Mouse (Mus musculus): ENCODE results near the gene Map3k11. TPM values are rescaled to one million over a fixed set of nuclear protein-coding genes. Genes with fewer than 3 reads are reported as not detected.
A peak's percentile ranks its signal among the peaks of the same experiment; 100 is the strongest.

Map3k11 gene
- polyA plus RNA-seq, 1 experiment from 2014 or later: 22.4 TPM

GRCm38 (mm10) chr19:5730314-5731186, 42.0 kb downstream of the Map3k11 start:
- no peak overlapping the region for H3K27ac ChIP-seq (replicated peaks in 1 of 2; ENCODE audit: control insufficient read depth in 1 of 2, insufficient read depth in 1 of 2, low read depth in 2 of 2, low read length in 2 of 2)
- H3K36me3 ChIP-seq (ENCODE audit: control insufficient read depth, insufficient read depth, low read length): peaks cover 12% of the 10 kb centered on the region; the same call in 1 of the 2 replicates
- no peaks in the 10 kb centered on the region for H3K27me3 ChIP-seq (ENCODE audit: control insufficient read depth, insufficient read depth, low read length)
- ATAC-seq (ENCODE audit: insufficient number of reproducible peaks, insufficient read depth, low FRiP score, low read depth): no peak
- H3K4me1 ChIP-seq (ENCODE audit: control insufficient read depth in 2 of 2, insufficient read depth in 2 of 2, low read length in 2 of 2): peaks cover 22 to 40% of the 10 kb centered on the region in 2 experiments
- H3K4me3 ChIP-seq (ENCODE audit: control insufficient read depth in 1 of 2, insufficient read depth in 1 of 2, low read depth in 1 of 2, low read length in 2 of 2): peak overlapping the region; percentile 68 to 77
- peak overlapping the region; percentile 81 for H3K9ac ChIP-seq (ENCODE audit: low read length)
- 69% methylated on average over 29 of the region's 29 CpGs for WGBS
- H3K4me2 ChIP-seq (ENCODE audit: low read length): peak overlapping the region; percentile 93
- no peaks in the 10 kb centered on the region for H3K9me3 ChIP-seq (ENCODE audit: control insufficient read depth, low read length)

DNA sequence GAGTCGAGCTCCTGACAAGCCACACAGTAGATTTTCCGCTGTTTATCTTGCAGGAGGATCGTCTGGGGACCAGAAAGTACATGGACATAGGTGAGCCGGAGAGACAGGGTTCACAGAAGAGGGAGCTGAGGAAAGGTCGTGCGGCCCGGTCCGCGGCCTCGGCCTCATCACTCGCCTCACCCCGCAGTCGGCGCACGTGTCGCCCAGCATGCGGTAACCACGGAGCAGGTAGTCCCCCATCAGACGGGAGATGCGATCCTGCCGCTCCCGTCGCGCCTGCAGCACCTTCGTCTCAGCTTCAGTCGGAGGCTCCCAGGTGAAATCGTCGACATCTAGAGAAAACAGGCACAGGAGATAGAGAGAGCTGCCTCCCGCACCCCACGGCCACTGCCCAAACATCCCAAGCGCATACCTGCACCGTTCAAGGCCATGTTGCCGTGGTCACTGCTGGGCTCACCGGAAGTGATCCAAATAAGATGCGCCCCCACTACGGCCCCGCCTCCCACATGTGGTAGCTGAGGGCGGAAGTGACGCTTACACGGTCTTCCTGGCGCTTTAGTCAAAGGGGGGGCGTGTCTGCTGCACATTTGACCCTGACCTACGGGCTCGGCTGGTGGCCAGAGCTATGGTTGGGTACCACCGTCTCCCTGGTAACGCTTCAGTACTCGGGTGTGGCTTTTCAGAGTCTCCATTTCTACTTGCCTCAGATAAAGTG, 42.9 kb downstream of the Map3k11 start:
- Histone ChIP-seq H3K27me3 (ENCODE audit: control insufficient read depth, insufficient read depth, low read length) (no peaks in the 10 kb centered on the region), H3K4me3 (ENCODE audit: control insufficient read depth in 1 of 2, insufficient read depth in 1 of 2, low read depth in 1 of 2, low read length in 2 of 2) (peak overlapping the region; percentile 68 to 77), H3K36me3 (ENCODE audit: control insufficient read depth, insufficient read depth, low read length) (peaks cover 12% of the 10 kb centered on the region; the same call in 1 of the 2 replicates), H3K4me1 (ENCODE audit: control insufficient read depth in 2 of 2, insufficient read depth in 2 of 2, low read length in 2 of 2) (peaks cover 22 to 39% of the 10 kb centered on the region in 2 experiments), H3K9me3 (ENCODE audit: control insufficient read depth, low read length) (no peaks in the 10 kb centered on the region), H3K4me2 (ENCODE audit: low read length) (peak overlapping the region; percentile 93), H3K27ac (replicated peaks in 1 of 2; ENCODE audit: control insufficient read depth in 1 of 2, insufficient read depth in 1 of 2, low read depth in 2 of 2, low read length in 2 of 2) (no peak overlapping the region; a peak in 1 of 4 replicates), H3K9ac (ENCODE audit: low read length) (peak overlapping the region; percentile 81)
- WGBS: under 1% methylated on average over 47 of the region's 47 CpGs
- peak; percentile 69 for ATAC-seq (ENCODE audit: insufficient number of reproducible peaks, insufficient read depth, low FRiP score, low read depth)

DNA sequence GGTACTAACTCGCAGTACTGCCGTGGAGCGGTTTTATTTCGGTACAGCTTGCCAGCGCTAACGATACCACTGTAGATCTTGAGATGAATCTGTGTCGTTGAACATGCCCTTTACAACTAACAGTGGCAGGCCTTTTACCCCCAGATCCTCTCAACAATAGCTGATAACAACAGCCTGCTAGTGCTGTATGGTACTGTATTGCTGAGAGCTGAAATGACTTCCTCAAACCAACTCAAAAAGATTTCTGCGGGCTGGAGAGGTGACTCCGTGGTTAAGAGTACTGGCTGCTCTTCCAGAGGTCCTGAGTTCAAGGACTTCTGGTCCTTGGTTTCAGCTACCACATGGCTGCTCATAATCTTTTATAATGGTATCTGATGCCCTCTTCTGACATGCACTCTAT, 45.8 kb downstream of the Map3k11 start:
- Histone ChIP-seq H3K4me3 (ENCODE audit: control insufficient read depth in 1 of 2, insufficient read depth in 1 of 2, low read depth in 1 of 2, low read length in 2 of 2) (no peak overlapping the region), H3K9me3 (ENCODE audit: control insufficient read depth, low read length) (no peaks in the 10 kb centered on the region), H3K27me3 (ENCODE audit: control insufficient read depth, insufficient read depth, low read length) (0 out of 2 replicates have a peak, but pooled peaks cover 5% of the 10 kb centered on the region), H3K4me1 (ENCODE audit: control insufficient read depth in 2 of 2, insufficient read depth in 2 of 2, low read length in 2 of 2) (peaks cover 6 to 16% of the 10 kb centered on the region in 2 experiments; a peak in 3 of 4 replicates), H3K36me3 (ENCODE audit: control insufficient read depth, insufficient read depth, low read length) (peaks cover 8% of the 10 kb centered on the region; the same call in 1 of the 2 replicates), H3K4me2 (ENCODE audit: low read length) (no peak overlapping the region), H3K9ac (ENCODE audit: low read length) (no peak overlapping the region), H3K27ac (replicated peaks in 1 of 2; ENCODE audit: control insufficient read depth in 1 of 2, insufficient read depth in 1 of 2, low read depth in 2 of 2, low read length in 2 of 2) (no peak overlapping the region)
- 76% methylated on average over 9 of the region's 9 CpGs for WGBS
- ATAC-seq (ENCODE audit: insufficient number of reproducible peaks, insufficient read depth, low FRiP score, low read depth): no peak

GRCm38 (mm10) chr19:5739446-5739845, 50.9 kb downstream of the Map3k11 start:
- Histone ChIP-seq H3K9me3 (ENCODE audit: control insufficient read depth, low read length) (no peaks in the 10 kb centered on the region), H3K4me1 (ENCODE audit: control insufficient read depth in 2 of 2, insufficient read depth in 2 of 2, low read length in 2 of 2) (peaks cover 16 to 31% of the 10 kb centered on the region in 2 experiments), H3K4me2 (ENCODE audit: low read length) (no peak overlapping the region), H3K9ac (ENCODE audit: low read length) (no peak overlapping the region), H3K27me3 (ENCODE audit: control insufficient read depth, insufficient read depth, low read length) (0 out of 2 replicates have a peak, but pooled peaks cover 8% of the 10 kb centered on the region), H3K36me3 (ENCODE audit: control insufficient read depth, insufficient read depth, low read length) (no peaks in the 10 kb centered on the region), H3K27ac (replicated peaks in 1 of 2; ENCODE audit: control insufficient read depth in 1 of 2, insufficient read depth in 1 of 2, low read depth in 2 of 2, low read length in 2 of 2) (no peak overlapping the region), H3K4me3 (ENCODE audit: control insufficient read depth in 1 of 2, insufficient read depth in 1 of 2, low read depth in 1 of 2, low read length in 2 of 2) (no peak overlapping the region)
- WGBS: 30% methylated on average over 2 of the region's 2 CpGs
- ATAC-seq (ENCODE audit: insufficient number of reproducible peaks, insufficient read depth, low FRiP score, low read depth): no peak

GRCm38 (mm10) chr19:5740320-5741317, 52.1 kb downstream of the Map3k11 start, which contains the start of gene Ltbp3:
Gene Ltbp3 (plus strand): TSS chr19:5740904.
- 29% methylated on average over 13 of the region's 14 CpGs for WGBS
- peaks cover 18 to 35% of the 10 kb centered on the region in 2 experiments for H3K4me1 ChIP-seq (ENCODE audit: control insufficient read depth in 2 of 2, insufficient read depth in 2 of 2, low read length in 2 of 2)
- H3K36me3 ChIP-seq (ENCODE audit: control insufficient read depth, insufficient read depth, low read length): no peaks in the 10 kb centered on the region
- 0 out of 2 replicates have a peak, but pooled peaks cover 8% of the 10 kb centered on the region for H3K27me3 ChIP-seq (ENCODE audit: control insufficient read depth, insufficient read depth, low read length)
- peak within 1 kb of the TSS; percentile 74 to 79 for H3K4me3 ChIP-seq (ENCODE audit: control insufficient read depth in 1 of 2, insufficient read depth in 1 of 2, low read depth in 1 of 2, low read length in 2 of 2)
- peak; percentile 71 for ATAC-seq (ENCODE audit: insufficient number of reproducible peaks, insufficient read depth, low FRiP score, low read depth)
- peak within 1 kb of the TSS; percentile 98 for H3K9ac ChIP-seq (ENCODE audit: low read length)
- peak within 1 kb of the TSS; percentile 93 for H3K4me2 ChIP-seq (ENCODE audit: low read length)
- no peaks in the 10 kb centered on the region for H3K9me3 ChIP-seq (ENCODE audit: control insufficient read depth, low read length)
- H3K27ac ChIP-seq (replicated peaks in 1 of 2; ENCODE audit: control insufficient read depth in 1 of 2, insufficient read depth in 1 of 2, low read depth in 2 of 2, low read length in 2 of 2): peak within 1 kb of the TSS; percentile 90 to 94

DNA sequence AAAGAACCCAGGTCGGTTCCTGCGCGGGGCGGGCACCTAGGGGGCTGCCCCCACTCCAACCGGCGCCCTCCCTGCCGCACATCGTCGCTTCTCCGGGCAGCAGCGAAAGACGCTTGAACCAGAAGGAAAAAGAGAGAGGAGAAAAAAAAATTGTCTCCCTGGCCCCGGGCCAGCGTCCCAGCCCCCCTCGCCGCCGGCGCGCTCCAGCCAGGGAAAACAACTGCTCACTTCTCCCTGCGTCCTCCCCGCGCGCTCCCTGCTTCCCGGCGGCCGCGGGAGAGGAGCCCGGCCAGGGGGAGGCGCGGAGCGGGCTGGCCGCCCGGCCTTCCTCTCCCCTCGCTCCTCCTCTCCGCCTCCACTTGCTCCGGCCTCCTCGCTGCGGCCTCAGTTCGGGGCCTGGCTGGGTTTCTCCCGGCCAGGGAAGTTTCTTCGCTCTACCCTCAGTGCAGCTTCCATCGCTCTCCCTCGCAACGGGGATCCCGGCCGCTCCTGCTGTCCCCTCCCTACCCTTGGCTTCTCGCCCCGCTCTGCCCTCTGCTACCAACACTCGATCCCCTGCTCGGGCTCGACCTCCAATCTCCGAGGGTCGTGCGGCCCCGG, 53.2 kb downstream of the Map3k11 start:
- H3K4me1 ChIP-seq (ENCODE audit: control insufficient read depth in 2 of 2, insufficient read depth in 2 of 2, low read length in 2 of 2): peaks cover 29 to 45% of the 10 kb centered on the region in 2 experiments
- no peaks in the 10 kb centered on the region for H3K9me3 ChIP-seq (ENCODE audit: control insufficient read depth, low read length)
- WGBS: under 1% methylated on average over 52 of the region's 55 CpGs

More for the DNA sequence above, 53.2 kb downstream of the Map3k11 start:
- Histone ChIP-seq H3K27me3 (ENCODE audit: control insufficient read depth, insufficient read depth, low read length) (0 out of 2 replicates have a peak, but pooled peaks cover 10% of the 10 kb centered on the region), H3K4me2 (ENCODE audit: low read length) (peak overlapping the region; percentile 93), H3K4me3 (ENCODE audit: control insufficient read depth in 1 of 2, insufficient read depth in 1 of 2, low read depth in 1 of 2, low read length in 2 of 2) (peak overlapping the region; percentile 74 to 79), H3K27ac (replicated peaks in 1 of 2; ENCODE audit: control insufficient read depth in 1 of 2, insufficient read depth in 1 of 2, low read depth in 2 of 2, low read length in 2 of 2) (peak overlapping the region; percentile 90 to 94), H3K9ac (ENCODE audit: low read length) (peak overlapping the region; percentile 98), H3K36me3 (ENCODE audit: control insufficient read depth, insufficient read depth, low read length) (no peaks in the 10 kb centered on the region; the same call in 1 of the 2 replicates)
- peak; percentile 73 for ATAC-seq (ENCODE audit: insufficient number of reproducible peaks, insufficient read depth, low FRiP score, low read depth)

Data from heart, embryonic 14.5 days (tissue).